Mouse (Mus musculus): ENCODE results near the gene Plcd1. TPM values are rescaled to one million over a fixed set of nuclear protein-coding genes. Genes with fewer than 3 reads are reported as not detected.

Plcd1 gene
- polyA plus RNA-seq, 1 experiment = 55.3 TPM

DNA sequence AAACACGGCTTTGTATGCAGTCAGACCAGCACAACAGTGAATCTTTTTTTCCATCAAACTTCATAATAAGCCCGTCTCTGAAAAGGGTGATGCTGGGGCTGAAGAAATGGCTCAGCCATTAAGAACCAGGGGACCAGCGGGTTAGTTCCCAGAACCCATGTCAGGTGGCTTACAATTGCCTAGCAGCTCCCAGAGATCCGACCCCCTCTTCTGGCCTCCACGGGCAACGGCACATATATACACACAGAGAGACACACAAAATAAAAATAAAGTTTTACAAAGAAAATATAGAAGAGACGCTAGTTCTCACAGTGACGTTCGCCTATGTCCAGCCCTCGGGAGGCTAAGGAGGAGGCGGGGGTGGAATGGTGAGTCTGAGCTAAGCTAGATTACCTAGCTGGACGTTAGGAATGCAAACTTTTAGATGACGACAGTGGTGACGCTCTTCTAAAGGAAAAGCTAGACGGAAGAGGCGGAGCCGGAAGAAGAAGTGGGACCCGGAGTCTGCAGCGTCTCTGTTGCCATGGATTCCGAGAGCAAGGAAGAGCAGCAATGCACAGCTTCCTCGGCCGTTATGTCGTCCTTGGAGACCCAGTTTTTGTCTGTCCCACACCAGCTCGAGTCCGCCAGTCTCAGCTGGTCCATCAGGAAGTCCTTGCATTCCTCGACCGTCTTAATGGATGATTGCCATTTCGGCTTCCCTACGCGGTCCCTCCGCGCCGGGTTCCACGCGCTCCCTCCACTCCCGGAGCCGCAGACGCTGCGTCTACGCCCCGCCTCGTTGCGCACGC is 8.9 kb upstream of the Plcd1 start, which contains the start of gene Dlec1:
Gene Dlec1 (plus strand): TSS at position 487 of the 791 bp plus-strand sequence.
- no peak within 1 kb of the TSS for H3K27ac ChIP-seq (ENCODE audit: insufficient read depth, low read depth, low read length)
- peak; percentile 12; the same call in 1 of the 2 replicates for TF ChIP-seq CTCF (IDR thresholded peaks at IDR 0.05; ENCODE audit: extremely low read depth, insufficient read length, insufficient replicate concordance, low read depth, low read length)
- no peak for TF ChIP-seq POLR2A (IDR thresholded peaks at IDR 0.05; ENCODE audit: low read depth, low read length)
- no peaks in the 10 kb centered on the region for H3K27me3 ChIP-seq (ENCODE audit: control insufficient read depth, insufficient read depth, low read length)
- peak within 1 kb of the TSS; percentile 70 for H3K4me3 ChIP-seq (ENCODE audit: low read depth, low read length)
- peaks cover 5% of the 10 kb centered on the region; the same call in 1 of the 2 replicates for H3K4me1 ChIP-seq (ENCODE audit: control insufficient read depth, insufficient read depth, insufficient read length, low read length)
- WGBS = 3% methylated on average over 44 of the region's 44 CpGs
- no peaks in the 10 kb centered on the region for H3K36me3 ChIP-seq (ENCODE audit: control insufficient read depth, insufficient read depth, low read length)

DNA sequence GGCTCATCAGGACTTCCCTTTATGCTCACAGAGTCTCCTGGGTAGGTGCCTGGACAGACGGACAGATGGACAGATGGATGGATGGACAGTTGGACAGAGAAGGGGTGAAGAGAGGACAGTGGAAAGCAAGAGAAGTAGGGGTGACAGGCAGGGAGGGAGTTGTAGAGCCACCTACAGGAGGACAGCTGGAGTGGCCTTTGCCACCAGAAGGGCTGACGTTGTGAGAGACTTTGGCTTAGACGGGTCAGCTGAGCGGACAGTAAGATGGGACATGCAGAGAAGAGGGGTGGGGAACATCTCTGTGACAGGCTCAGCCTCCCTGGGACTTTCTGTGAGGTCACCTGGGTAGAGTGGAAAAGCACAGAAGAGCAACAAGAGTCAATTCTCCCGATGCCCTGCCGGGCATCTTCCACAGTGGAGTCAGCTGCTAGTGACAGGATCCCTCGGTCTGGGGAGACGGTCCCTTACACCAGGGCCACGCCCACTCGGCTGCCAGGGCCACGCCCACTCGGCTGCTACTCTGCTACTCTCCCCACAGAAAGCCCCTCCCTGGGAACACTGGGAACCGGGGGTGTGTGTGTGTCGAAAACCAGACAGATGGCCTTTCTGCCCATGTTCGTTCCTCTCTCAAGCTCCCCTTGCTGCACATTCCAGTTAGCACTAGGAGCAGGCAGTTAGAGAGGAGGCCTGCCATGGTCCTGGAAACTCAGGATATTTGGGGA is 7.0 kb upstream of the Plcd1 start:
- no peak overlapping the region for H3K4me3 ChIP-seq (ENCODE audit: low read depth, low read length)
- no peaks in the 10 kb centered on the region for H3K27me3 ChIP-seq (ENCODE audit: control insufficient read depth, insufficient read depth, low read length)
- peaks cover 5% of the 10 kb centered on the region; the same call in 1 of the 2 replicates for H3K4me1 ChIP-seq (ENCODE audit: control insufficient read depth, insufficient read depth, insufficient read length, low read length)
- TF ChIP-seq POLR2A (IDR thresholded peaks at IDR 0.05; ENCODE audit: low read depth, low read length) (no peak), CTCF (IDR thresholded peaks at IDR 0.05; ENCODE audit: extremely low read depth, insufficient read length, insufficient replicate concordance, low read depth, low read length) (no peak)
- H3K36me3 ChIP-seq (ENCODE audit: control insufficient read depth, insufficient read depth, low read length) = no peaks in the 10 kb centered on the region
- 16% methylated on average over 15 of the region's 15 CpGs for WGBS
- no peak overlapping the region for H3K27ac ChIP-seq (ENCODE audit: insufficient read depth, low read depth, low read length)

DNA sequence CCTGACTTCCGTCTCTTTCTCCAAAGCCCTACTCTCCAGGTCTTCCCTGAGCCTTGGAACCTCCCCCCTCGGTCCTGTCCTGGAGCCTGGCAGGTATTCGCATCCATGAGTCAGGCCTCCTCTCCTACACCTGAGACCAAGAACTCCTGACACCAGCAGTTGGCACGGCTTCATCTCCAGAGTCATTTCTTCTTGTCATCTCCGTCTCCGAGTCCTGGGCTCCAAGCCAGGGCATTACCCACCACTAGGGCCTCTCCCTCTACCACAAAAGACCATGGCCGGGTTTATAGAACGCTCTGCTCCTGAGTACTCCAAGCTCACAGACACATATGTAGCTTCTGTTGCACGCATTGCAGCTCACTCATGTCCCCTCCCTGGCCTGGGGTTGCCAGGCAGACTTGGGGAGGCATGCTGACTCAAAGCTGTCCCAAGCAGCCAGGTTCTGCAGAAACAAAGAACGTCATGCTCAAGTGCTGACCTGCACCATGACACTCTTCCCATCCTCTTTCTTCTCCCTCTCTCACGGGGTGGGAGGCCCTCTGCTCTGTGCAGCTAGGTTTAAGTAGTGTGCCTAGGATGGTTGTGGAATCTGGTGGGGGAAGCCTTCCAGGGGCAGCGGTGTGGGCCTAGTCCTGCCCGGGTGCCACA is 1.3 kb upstream of the Plcd1 start:
- TF ChIP-seq CTCF (IDR thresholded peaks at IDR 0.05; ENCODE audit: extremely low read depth, insufficient read length, insufficient replicate concordance, low read depth, low read length) = no peak
- TF ChIP-seq POLR2A (IDR thresholded peaks at IDR 0.05; ENCODE audit: low read depth, low read length) = no peak
- 77% methylated on average over 13 of the region's 13 CpGs for WGBS
- Histone ChIP-seq H3K36me3 (ENCODE audit: control insufficient read depth, insufficient read depth, low read length) (no peaks in the 10 kb centered on the region), H3K27me3 (ENCODE audit: control insufficient read depth, insufficient read depth, low read length) (peaks cover 17% of the 10 kb centered on the region), H3K4me3 (ENCODE audit: low read depth, low read length) (no peak overlapping the region), H3K27ac (ENCODE audit: insufficient read depth, low read depth, low read length) (no peak overlapping the region), H3K4me1 (ENCODE audit: control insufficient read depth, insufficient read depth, insufficient read length, low read length) (peaks cover 7% of the 10 kb centered on the region)

DNA sequence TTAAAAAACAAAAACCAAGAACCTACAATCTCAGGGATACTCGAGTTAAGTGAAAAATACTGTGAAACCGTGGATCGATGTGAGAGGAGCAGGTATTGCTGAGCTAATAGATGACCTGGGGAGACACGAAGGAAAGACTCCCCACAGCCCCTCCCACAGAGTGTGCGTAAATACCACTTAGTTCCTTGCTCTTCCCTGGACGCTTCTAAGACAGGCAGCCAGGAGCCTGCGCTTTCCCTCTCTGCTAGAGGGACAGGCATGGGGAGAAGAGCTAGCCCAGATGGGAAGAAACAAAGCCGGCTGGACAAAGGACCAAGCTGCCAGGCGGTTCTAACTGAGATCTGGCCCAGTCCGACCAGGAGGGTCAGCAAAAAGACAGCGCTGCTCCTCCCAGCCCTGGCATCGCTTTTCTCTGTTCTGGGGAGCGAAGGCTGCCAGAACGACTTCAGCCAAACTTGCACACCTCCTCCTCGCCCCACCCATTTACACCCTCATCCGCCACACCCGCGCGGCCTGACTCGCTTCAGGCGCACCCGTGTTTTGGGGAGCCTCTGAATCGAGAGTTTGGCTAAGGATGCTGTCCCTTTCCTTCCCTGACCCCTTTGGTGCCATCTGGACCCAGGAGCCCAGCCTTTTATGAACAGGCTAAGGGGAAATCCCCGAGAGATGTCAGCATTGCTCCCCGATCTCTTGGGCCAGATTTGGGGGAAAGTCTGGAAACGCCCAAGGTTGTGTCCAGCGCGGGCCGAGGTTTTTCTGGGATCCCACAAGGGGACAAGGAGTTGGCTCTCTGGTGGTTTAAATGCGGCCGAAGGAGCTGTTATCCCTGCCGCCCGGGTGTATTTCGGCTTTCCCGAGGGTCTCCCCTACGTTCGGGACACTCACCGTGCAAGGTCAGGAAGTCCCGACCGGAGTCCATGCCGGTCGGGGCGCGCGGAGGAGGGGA is 556 bp downstream of the Plcd1 start:
- peak overlapping the region; percentile 61 for H3K4me3 ChIP-seq (ENCODE audit: low read depth, low read length)
- no peak overlapping the region for H3K27ac ChIP-seq (ENCODE audit: insufficient read depth, low read depth, low read length)
- H3K4me1 ChIP-seq (ENCODE audit: control insufficient read depth, insufficient read depth, insufficient read length, low read length) = peaks cover 7% of the 10 kb centered on the region
- no peaks in the 10 kb centered on the region for H3K36me3 ChIP-seq (ENCODE audit: control insufficient read depth, insufficient read depth, low read length)
- TF ChIP-seq POLR2A (IDR thresholded peaks at IDR 0.05; ENCODE audit: low read depth, low read length) = no peak
- WGBS = 3% methylated on average over 45 of the region's 45 CpGs
- H3K27me3 ChIP-seq (ENCODE audit: control insufficient read depth, insufficient read depth, low read length) = peaks cover 17% of the 10 kb centered on the region

DNA sequence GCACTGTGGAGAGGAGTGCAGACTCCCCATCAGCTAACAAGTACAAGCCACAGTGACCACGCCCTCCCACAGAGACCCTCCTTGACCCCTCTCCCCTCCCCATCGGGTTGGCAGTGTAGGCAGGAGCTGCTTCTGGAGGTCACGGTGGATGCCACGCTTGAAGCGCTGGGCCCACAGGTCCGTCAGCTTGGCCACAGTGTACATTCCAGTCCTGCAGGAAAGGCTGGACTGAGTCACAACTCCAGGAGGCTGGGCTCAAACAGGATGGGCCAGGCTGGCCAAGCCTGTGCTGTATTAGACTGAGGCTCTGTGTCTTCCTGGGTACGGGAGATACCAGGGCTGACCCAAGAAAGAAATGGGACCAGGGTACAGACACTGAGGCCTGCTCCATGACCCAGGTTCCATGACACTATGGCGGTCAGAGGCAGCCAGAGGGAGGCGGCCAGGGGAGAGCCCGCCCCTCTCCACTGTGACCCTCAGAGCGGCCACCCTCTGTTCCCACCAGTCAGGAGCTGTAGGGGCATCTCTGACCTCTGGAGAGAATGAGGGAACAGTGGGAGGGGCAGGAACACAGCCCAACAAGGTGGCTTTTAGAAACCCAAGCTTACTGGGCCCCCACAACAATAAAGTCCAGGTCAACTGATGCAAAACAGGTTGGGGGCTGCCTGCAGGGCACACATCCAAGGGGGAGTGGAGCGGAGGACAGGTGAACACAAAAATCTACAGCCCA is 1.6 kb downstream of the Plcd1 start:
- peaks cover 17% of the 10 kb centered on the region for H3K27me3 ChIP-seq (ENCODE audit: control insufficient read depth, insufficient read depth, low read length)
- 71% methylated on average over 12 of the region's 12 CpGs for WGBS
- no peaks in the 10 kb centered on the region for H3K36me3 ChIP-seq (ENCODE audit: control insufficient read depth, insufficient read depth, low read length)
- peaks cover 11% of the 10 kb centered on the region for H3K4me1 ChIP-seq (ENCODE audit: control insufficient read depth, insufficient read depth, insufficient read length, low read length)
- no peak for TF ChIP-seq CTCF (IDR thresholded peaks at IDR 0.05; ENCODE audit: extremely low read depth, insufficient read length, insufficient replicate concordance, low read depth, low read length)
- no peak for TF ChIP-seq POLR2A (IDR thresholded peaks at IDR 0.05; ENCODE audit: low read depth, low read length)
- H3K4me3 ChIP-seq (ENCODE audit: low read depth, low read length) = no peak overlapping the region
- H3K27ac ChIP-seq (ENCODE audit: insufficient read depth, low read depth, low read length) = no peak overlapping the region

DNA sequence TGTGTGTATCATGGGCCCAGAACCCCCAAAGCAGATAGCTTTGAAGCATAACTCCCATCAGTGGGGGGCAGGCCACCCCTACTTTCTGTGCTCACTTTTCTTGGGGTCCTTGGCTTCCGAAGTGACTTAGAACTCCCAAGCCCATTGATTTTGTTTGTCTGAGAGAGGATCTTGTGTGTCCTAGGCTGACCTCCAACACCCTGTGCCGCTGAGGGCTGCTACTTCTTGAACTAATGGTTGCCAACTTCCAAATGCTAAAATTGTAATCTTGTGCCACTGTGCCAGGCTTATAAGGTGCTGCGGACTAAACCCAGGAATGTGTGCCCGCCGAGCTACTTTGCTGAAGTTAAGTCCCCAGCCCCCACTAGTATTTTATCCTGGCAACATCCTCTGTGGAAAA is 2.8 kb downstream of the Plcd1 start:
- 85% methylated on average over 5 of the region's 5 CpGs for WGBS
- Histone ChIP-seq H3K36me3 (ENCODE audit: control insufficient read depth, insufficient read depth, low read length) (no peaks in the 10 kb centered on the region), H3K4me1 (ENCODE audit: control insufficient read depth, insufficient read depth, insufficient read length, low read length) (peaks cover 17% of the 10 kb centered on the region), H3K4me3 (ENCODE audit: low read depth, low read length) (no peak overlapping the region), H3K27ac (ENCODE audit: insufficient read depth, low read depth, low read length) (no peak overlapping the region), H3K27me3 (ENCODE audit: control insufficient read depth, insufficient read depth, low read length) (peaks cover 17% of the 10 kb centered on the region)
- no peak for TF ChIP-seq CTCF (IDR thresholded peaks at IDR 0.05; ENCODE audit: extremely low read depth, insufficient read length, insufficient replicate concordance, low read depth, low read length)
- no peak for TF ChIP-seq POLR2A (IDR thresholded peaks at IDR 0.05; ENCODE audit: low read depth, low read length)

All from small intestine, adult 2 months (tissue).